Mouse (Mus musculus) hindbrain, embryonic 13.5 days (tissue): ENCODE results near the gene Usp39. TPM values are rescaled to one million over a fixed set of nuclear protein-coding genes. Genes with fewer than 3 reads are reported as not detected.

ENCODE experiments used
- ATAC-seq: fragments of 200-750 bp; cut with Nextera tagmentation; 2 replicates; pipeline ENCODE4 v1.8.0; 2017; ENCODE audit warnings: moderate TSS enrichment; ENCODE audit not compliant: low FRiP score
- H3K27ac ChIP-seq: fragments of 300-500 bp; sonication (generic); 2 replicates; pipeline ENCODE4 v1.5.1; 2015; ENCODE audit warnings: inconsistent platforms, mild to moderate bottlenecking, moderate library complexity
- H3K27me3 ChIP-seq: fragments of 300-500 bp; sonication (generic); 2 replicates; pipeline ENCODE4 v1.6.1; 2015; ENCODE audit warnings: mild to moderate bottlenecking, inconsistent platforms
- H3K36me3 ChIP-seq: fragments of 300-500 bp; sonication (generic); 2 replicates; pipeline ENCODE4 v1.6.1; 2015; ENCODE audit warnings: mild to moderate bottlenecking, inconsistent platforms
- H3K4me1 ChIP-seq: fragments of 300-500 bp; sonication (generic); replicated peaks from 2 replicates; pipeline ENCODE4 v1.6.1; 2015; ENCODE audit warnings: inconsistent platforms
- H3K4me2 ChIP-seq: fragments of 300-500 bp; sonication (generic); 2 replicates; pipeline ENCODE4 v1.6.1; 2015; ENCODE audit warnings: inconsistent platforms, mild to moderate bottlenecking, moderate library complexity
- H3K4me3 ChIP-seq: fragments of 300-500 bp; sonication (generic); 2 replicates; pipeline ENCODE4 v1.5.1; 2015; ENCODE audit warnings: mild to moderate bottlenecking, inconsistent platforms
- H3K9ac ChIP-seq: fragments of 300-500 bp; sonication (generic); 2 replicates; pipeline ENCODE4 v1.6.1; 2015; ENCODE audit warnings: mild to moderate bottlenecking, inconsistent platforms
- H3K9me3 ChIP-seq: fragments of 300-500 bp; sonication (generic); 2 replicates; pipeline ENCODE4 v1.6.1; 2016; ENCODE audit warnings: inconsistent platforms
- WGBS: fragments of 180-500 bp; shearing (Covaris S2); methylation state at CpG from one replicate; pipeline ENCODE4 v1.1.7; 2015; 5-methylcytosine and 5-hydroxymethylcytosine counted together
- polyA plus RNA-seq: library from polyadenylated mRNA; unstranded; fragments of >200 nt; fragmentation: Nextera tagmentation; extraction: Ambion mirVana; gene quantifications from 2 replicates; pipeline ENCODE4 v1.2.1, GENCODE M21; 2015

Usp39 gene
- polyA plus RNA-seq: 46.0 and 46.7 TPM in 2 replicates

- Histone ChIP-seq H3K36me3 (peaks cover 20% of the 10 kb centered on the region), H3K9ac (peak within 1 kb of the TSS; percentile 90), H3K9me3 (no peaks in the 10 kb centered on the region), H3K4me1 (peaks cover 44% of the 10 kb centered on the region), H3K4me3 (peak within 1 kb of the TSS; percentile 79), H3K27ac (peak within 1 kb of the TSS; percentile 83), H3K4me2 (peak within 1 kb of the TSS; percentile 91), H3K27me3 (no peaks in the 10 kb centered on the region)
- WGBS: under 1% methylated on average over 30 of the region's 30 CpGs
- ATAC-seq: peak; percentile 84
These were observed at the start of gene Usp39 for GRCm38 (mm10) chr6:72345074-72345567. Gene Usp39, minus strand, starts transcription at chr6:72345184.

DNA sequence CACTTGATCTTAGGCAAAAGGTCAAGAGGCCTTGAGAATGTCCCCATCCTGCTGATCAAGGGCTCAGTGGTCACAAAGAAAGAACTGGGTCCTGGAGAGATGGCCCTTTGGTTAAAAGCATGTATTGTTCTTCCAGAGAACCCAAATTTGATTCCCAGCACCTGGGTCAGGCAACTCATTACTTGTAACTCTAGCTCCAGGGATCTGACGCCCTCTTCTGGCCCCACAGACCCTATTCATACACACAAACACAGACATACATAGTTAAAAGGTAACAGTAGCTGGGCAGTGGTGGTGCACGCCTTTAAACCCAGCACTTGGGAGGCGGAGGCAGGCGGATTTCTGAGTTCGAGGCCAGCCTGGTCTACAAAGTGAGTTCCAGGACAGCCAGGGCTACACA is 47.4 kb upstream of the Usp39 start:
- Histone ChIP-seq H3K4me2 (no peak overlapping the region), H3K4me1 (peaks cover 12% of the 10 kb centered on the region), H3K27me3 (peaks cover 32% of the 10 kb centered on the region), H3K27ac (no peak overlapping the region), H3K4me3 (no peak overlapping the region), H3K9ac (no peak overlapping the region), H3K36me3 (no peaks in the 10 kb centered on the region), H3K9me3 (no peaks in the 10 kb centered on the region)
- WGBS: 91% methylated on average over 5 of the region's 5 CpGs
- no peak for ATAC-seq

GRCm38 (mm10) chr6:72390795-72391521 is 46.0 kb upstream of the Usp39 start:
- Histone ChIP-seq H3K9ac (no peak overlapping the region), H3K4me3 (peak overlapping the region; percentile 35; the same call in 1 of the 2 replicates), H3K4me2 (peak overlapping the region; percentile 54), H3K27me3 (peaks cover 32% of the 10 kb centered on the region), H3K4me1 (peaks cover 12% of the 10 kb centered on the region), H3K9me3 (no peaks in the 10 kb centered on the region), H3K36me3 (no peaks in the 10 kb centered on the region), H3K27ac (no peak overlapping the region)
- WGBS: 23% methylated on average over 12 of the region's 12 CpGs
- ATAC-seq: peak; percentile 43; the same call in 1 of the 2 replicates

DNA sequence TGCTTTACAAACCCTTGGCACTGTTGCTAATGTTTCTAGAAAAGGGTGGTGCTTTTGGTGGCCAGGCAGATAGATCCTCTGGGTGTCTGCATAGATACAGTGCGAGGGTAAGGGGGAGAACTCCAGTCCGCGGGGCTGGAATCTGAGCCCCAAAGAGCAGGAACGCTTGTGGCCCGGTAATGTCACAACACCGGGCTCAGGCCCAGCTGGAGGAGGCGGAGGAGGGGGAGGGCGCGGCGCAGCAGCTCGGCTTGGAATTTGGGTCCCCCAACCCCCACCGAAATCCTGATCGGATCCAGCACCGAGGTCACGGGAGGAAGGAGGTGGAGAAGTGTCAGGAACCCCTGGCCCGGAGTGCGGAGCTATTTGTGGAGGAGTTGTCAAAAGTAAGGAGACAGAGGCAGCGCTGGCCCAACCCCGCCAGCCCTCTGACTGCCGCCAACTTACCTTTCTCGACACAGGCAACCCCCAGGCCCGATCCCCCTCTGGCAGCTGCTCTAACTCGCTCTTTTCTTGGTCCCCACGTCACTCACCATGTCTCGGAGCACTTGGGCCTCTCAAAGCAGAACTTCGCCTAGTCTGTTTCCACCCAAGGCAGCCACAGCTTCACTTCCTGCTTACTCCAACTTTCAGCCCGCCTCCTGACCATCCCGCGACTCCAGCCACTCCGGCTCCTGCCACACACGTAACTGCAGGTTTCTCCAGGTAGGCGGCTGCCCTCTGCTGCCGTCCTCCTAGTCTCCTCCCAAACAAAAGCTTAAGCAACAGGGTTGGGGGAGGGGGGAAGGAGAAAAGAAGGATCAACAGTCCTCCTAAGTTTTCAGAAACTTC is 45.2 kb upstream of the Usp39 start, which contains the start of gene Vamp8:
TSS of gene Vamp8 (minus strand) at position 763 of the 831 bp plus-strand sequence.
- 2% methylated on average over 33 of the region's 33 CpGs for WGBS
- Histone ChIP-seq H3K27me3 (peaks cover 32% of the 10 kb centered on the region), H3K27ac (peak within 1 kb of the TSS; percentile 55; the same call in 1 of the 2 replicates), H3K4me1 (peaks cover 12% of the 10 kb centered on the region), H3K9ac (peak within 1 kb of the TSS; percentile 66), H3K9me3 (no peaks in the 10 kb centered on the region), H3K36me3 (no peaks in the 10 kb centered on the region), H3K4me3 (peak within 1 kb of the TSS; percentile 35), H3K4me2 (peak within 1 kb of the TSS; percentile 54)
- ATAC-seq: 0 out of 2 replicates have a peak, but pooled peaks have one; percentile 49

DNA sequence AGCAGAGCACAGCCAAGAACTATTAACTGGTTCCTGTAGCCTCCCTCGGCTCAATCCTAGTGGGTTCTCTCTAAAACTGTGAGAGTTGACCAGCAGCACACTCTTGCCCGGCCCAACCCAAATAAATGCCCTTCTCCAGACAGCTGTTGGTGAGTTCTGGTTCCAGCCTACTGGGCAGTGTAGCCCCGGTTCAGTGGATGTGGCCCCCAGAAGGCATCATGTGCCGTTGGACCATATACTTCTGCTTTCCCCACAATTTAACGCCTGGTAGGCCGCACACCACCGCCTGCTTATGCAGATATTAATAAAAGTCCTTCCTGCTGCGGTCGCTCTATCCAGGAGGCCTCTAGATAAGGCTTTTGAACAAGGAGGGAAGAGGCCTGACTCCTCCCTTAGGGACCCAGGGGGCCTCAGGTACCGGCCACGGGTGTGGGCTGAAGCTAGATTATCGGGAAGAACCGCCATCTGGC is 44.5 kb upstream of the Usp39 start:
- Histone ChIP-seq H3K9ac (peak overlapping the region; percentile 66), H3K4me1 (peaks cover 12% of the 10 kb centered on the region), H3K27me3 (peaks cover 32% of the 10 kb centered on the region), H3K4me2 (peak overlapping the region; percentile 54), H3K36me3 (no peaks in the 10 kb centered on the region), H3K27ac (0 out of 2 replicates have a peak overlapping the region, but pooled peaks have one; percentile 55), H3K4me3 (peak overlapping the region; percentile 35), H3K9me3 (no peaks in the 10 kb centered on the region)
- no peak for ATAC-seq
- WGBS: 30% methylated on average over 13 of the region's 13 CpGs

- Histone ChIP-seq H3K9ac (no peak overlapping the region), H3K36me3 (no peaks in the 10 kb centered on the region), H3K4me3 (no peak overlapping the region), H3K9me3 (no peaks in the 10 kb centered on the region), H3K27me3 (peaks cover 32% of the 10 kb centered on the region), H3K27ac (no peak overlapping the region), H3K4me1 (peaks cover 12% of the 10 kb centered on the region), H3K4me2 (no peak overlapping the region)
- ATAC-seq: no peak
- WGBS: 91% methylated on average over 6 of the region's 6 CpGs
These were observed 43.9 kb upstream of the Usp39 start for GRCm38 (mm10) chr6:72388791-72389329.

DNA sequence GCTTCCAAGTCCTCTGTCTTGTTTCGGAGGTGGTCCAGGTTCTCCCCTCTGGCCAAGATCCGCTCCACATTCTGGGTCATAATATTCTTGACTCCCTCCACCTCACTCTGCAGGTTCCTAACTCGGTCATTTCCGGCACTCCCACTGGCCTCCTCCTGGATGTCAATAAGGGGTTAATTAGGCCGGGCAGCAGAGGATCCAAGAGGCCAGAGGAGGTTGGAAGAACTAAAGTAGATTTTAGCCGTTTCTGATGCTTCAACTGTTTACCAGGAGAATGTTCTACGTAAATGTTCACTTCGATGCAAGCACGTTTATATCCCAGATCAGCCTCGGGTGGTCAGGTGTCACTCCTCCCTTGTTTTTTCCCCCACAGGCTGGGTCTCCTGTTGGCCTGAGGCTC is 43.3 kb upstream of the Usp39 start:
- H3K4me3 ChIP-seq: no peak overlapping the region
- no peak for ATAC-seq
- no peaks in the 10 kb centered on the region for H3K9me3 ChIP-seq
- H3K36me3 ChIP-seq: no peaks in the 10 kb centered on the region
- H3K4me1 ChIP-seq: peaks cover 12% of the 10 kb centered on the region
- no peak overlapping the region for H3K9ac ChIP-seq
- H3K4me2 ChIP-seq: no peak overlapping the region
- H3K27ac ChIP-seq: no peak overlapping the region
- peaks cover 32% of the 10 kb centered on the region for H3K27me3 ChIP-seq
- 76% methylated on average over 10 of the region's 10 CpGs for WGBS

DNA sequence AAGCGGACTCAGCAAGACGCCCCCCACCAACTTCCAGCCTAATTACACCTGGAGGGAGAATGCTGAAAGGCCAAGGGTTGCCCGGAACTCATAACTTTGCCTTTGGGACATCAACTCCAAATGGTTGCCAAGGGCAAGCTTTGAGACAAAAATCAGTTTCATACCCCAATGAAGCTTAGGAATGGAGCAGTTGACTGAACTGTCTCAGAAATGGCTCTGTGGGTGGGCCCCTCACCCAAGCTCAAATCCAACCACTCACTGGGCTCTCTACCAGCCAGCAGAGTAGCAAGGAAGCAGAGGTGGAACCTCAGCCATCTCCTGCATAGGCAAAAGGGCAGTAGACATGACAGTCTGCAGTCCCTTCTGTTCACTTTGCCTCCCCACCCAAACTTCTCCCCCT is 42.8 kb upstream of the Usp39 start:
- no peaks in the 10 kb centered on the region for H3K9me3 ChIP-seq
- no peak for ATAC-seq
- H3K9ac ChIP-seq: no peak overlapping the region
- no peak overlapping the region for H3K4me2 ChIP-seq
- H3K4me1 ChIP-seq: peaks cover 12% of the 10 kb centered on the region
- H3K4me3 ChIP-seq: no peak overlapping the region
- WGBS: 75% methylated on average over 3 of the region's 3 CpGs
- H3K27ac ChIP-seq: no peak overlapping the region
- H3K27me3 ChIP-seq: peaks cover 32% of the 10 kb centered on the region
- no peaks in the 10 kb centered on the region for H3K36me3 ChIP-seq

- Histone ChIP-seq H3K27me3 (peaks cover 34% of the 10 kb centered on the region), H3K9ac (no peak overlapping the region), H3K27ac (no peak overlapping the region), H3K36me3 (no peaks in the 10 kb centered on the region), H3K4me1 (peaks cover 12% of the 10 kb centered on the region), H3K9me3 (no peaks in the 10 kb centered on the region), H3K4me2 (no peak overlapping the region), H3K4me3 (no peak overlapping the region)
- 95% methylated on average over 2 of the region's 2 CpGs for WGBS
- ATAC-seq: no peak
These were observed 41.6 kb upstream of the Usp39 start for GRCm38 (mm10) chr6:72386561-72386960.

DNA sequence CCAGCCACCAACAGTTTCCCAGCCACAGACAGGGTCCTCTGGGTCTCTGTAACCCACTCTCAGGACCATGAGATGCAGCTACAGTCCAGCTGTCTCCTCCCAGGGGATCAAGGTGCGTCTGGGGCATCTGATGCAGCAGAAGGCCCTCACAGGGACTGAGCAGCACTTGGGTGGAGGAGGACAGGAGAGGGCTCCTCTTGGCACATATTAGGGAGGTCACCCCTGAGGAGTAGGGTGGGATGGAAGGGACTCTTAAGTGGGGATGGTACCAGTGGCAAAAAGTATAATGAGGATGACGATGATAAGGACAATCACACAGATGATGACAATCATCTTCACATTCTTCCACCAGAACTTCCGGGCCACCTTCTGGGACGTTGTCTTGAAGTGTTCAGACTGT is 40.3 kb upstream of the Usp39 start:
- no peak for ATAC-seq
- H3K4me3 ChIP-seq: no peak overlapping the region
- no peaks in the 10 kb centered on the region for H3K9me3 ChIP-seq
- H3K27me3 ChIP-seq: peaks cover 35% of the 10 kb centered on the region
- no peak overlapping the region for H3K9ac ChIP-seq
- H3K36me3 ChIP-seq: no peaks in the 10 kb centered on the region
- no peak overlapping the region for H3K27ac ChIP-seq
- peaks cover 13% of the 10 kb centered on the region for H3K4me1 ChIP-seq
- H3K4me2 ChIP-seq: no peak overlapping the region
- WGBS: 88% methylated on average over 4 of the region's 4 CpGs

- ATAC-seq: no peak
- peaks cover 35% of the 10 kb centered on the region for H3K27me3 ChIP-seq
These were observed 39.0 kb upstream of the Usp39 start for GRCm38 (mm10) chr6:72383952-72384351.

More at GRCm38 (mm10) chr6:72383952-72384351, 39.0 kb upstream of the Usp39 start:
- H3K4me2 ChIP-seq: no peak overlapping the region
- H3K4me1 ChIP-seq: peaks cover 8% of the 10 kb centered on the region
- H3K36me3 ChIP-seq: no peaks in the 10 kb centered on the region
- H3K9me3 ChIP-seq: no peaks in the 10 kb centered on the region
- no peak overlapping the region for H3K27ac ChIP-seq
- no peak overlapping the region for H3K4me3 ChIP-seq
- no peak overlapping the region for H3K9ac ChIP-seq
- WGBS: 94% methylated on average over 7 of the region's 7 CpGs
